Mouse (Mus musculus): ENCODE results near the gene Ccdc107. TPM values are rescaled to one million over a fixed set of nuclear protein-coding genes. Genes with fewer than 3 reads are reported as not detected.

Ccdc107 gene
- polyA plus RNA-seq, 1 experiment, result 10.5 TPM

- H3K27me3 ChIP-seq (ENCODE audit: control insufficient read depth), result no peaks in the 10 kb centered on the region; the same call in 1 of the 2 replicates
- H3K4me3 ChIP-seq (replicated peaks), result no peak overlapping the region
- no peaks in the 10 kb centered on the region for H3K9me3 ChIP-seq (ENCODE audit: control insufficient read depth, low read length)
- no peaks in the 10 kb centered on the region for H3K36me3 ChIP-seq (ENCODE audit: control insufficient read depth)
- TF ChIP-seq GATA1 (IDR thresholded peaks at IDR 0.05; ENCODE audit: low read length), result no peak
- no peaks in the 10 kb centered on the region for H3K4me1 ChIP-seq (ENCODE audit: control insufficient read depth)
Measured at GRCm38 (mm10) chr4:43463102-43463501, 29.6 kb upstream of the Ccdc107 start.

GRCm38 (mm10) chr4:43465935-43466334 is 26.8 kb upstream of the Ccdc107 start:
- no peaks in the 10 kb centered on the region for H3K9me3 ChIP-seq (ENCODE audit: control insufficient read depth, low read length)
- H3K4me3 ChIP-seq (replicated peaks), result no peak overlapping the region
- H3K27me3 ChIP-seq (ENCODE audit: control insufficient read depth), result 0 out of 2 replicates have a peak, but pooled peaks cover 2% of the 10 kb centered on the region
- TF ChIP-seq TAL1 (IDR thresholded peaks at IDR 0.05; ENCODE audit: low read length) (no peak), GATA1 (IDR thresholded peaks at IDR 0.05; ENCODE audit: low read length) (no peak)
- no peaks in the 10 kb centered on the region for H3K4me1 ChIP-seq (ENCODE audit: control insufficient read depth)
- H3K36me3 ChIP-seq (ENCODE audit: control insufficient read depth), result no peaks in the 10 kb centered on the region

GRCm38 (mm10) chr4:43466872-43467271 is 25.8 kb upstream of the Ccdc107 start:
- no peak overlapping the region for H3K4me3 ChIP-seq (replicated peaks)
- no peaks in the 10 kb centered on the region for H3K36me3 ChIP-seq (ENCODE audit: control insufficient read depth)
- TF ChIP-seq GATA1 (IDR thresholded peaks at IDR 0.05; ENCODE audit: low read length), result no peak
- H3K9me3 ChIP-seq (ENCODE audit: control insufficient read depth, low read length), result no peaks in the 10 kb centered on the region
- 0 out of 2 replicates have a peak, but pooled peaks cover 2% of the 10 kb centered on the region for H3K27me3 ChIP-seq (ENCODE audit: control insufficient read depth)
- no peaks in the 10 kb centered on the region for H3K4me1 ChIP-seq (ENCODE audit: control insufficient read depth)

- H3K4me3 ChIP-seq (replicated peaks), result no peak overlapping the region
- H3K9me3 ChIP-seq (ENCODE audit: control insufficient read depth, low read length), result no peaks in the 10 kb centered on the region
- 0 out of 2 replicates have a peak, but pooled peaks cover 2% of the 10 kb centered on the region for H3K27me3 ChIP-seq (ENCODE audit: control insufficient read depth)
- no peaks in the 10 kb centered on the region for H3K4me1 ChIP-seq (ENCODE audit: control insufficient read depth)
- H3K36me3 ChIP-seq (ENCODE audit: control insufficient read depth), result no peaks in the 10 kb centered on the region
- TF ChIP-seq GATA1 (IDR thresholded peaks at IDR 0.05; ENCODE audit: low read length), result no peak
- no peak for TF ChIP-seq TAL1 (IDR thresholded peaks at IDR 0.05; ENCODE audit: low read length)
Measured at GRCm38 (mm10) chr4:43470301-43470700, 22.4 kb upstream of the Ccdc107 start.

GRCm38 (mm10) chr4:43473636-43474035 is 19.1 kb upstream of the Ccdc107 start:
- TF ChIP-seq GATA1 (IDR thresholded peaks at IDR 0.05; ENCODE audit: low read length) (no peak), TAL1 (IDR thresholded peaks at IDR 0.05; ENCODE audit: low read length) (no peak)
- Histone ChIP-seq H3K36me3 (ENCODE audit: control insufficient read depth) (no peaks in the 10 kb centered on the region), H3K27me3 (ENCODE audit: control insufficient read depth) (0 out of 2 replicates have a peak, but pooled peaks cover 2% of the 10 kb centered on the region), H3K9me3 (ENCODE audit: control insufficient read depth, low read length) (no peaks in the 10 kb centered on the region), H3K4me1 (ENCODE audit: control insufficient read depth) (peaks cover 10% of the 10 kb centered on the region), H3K4me3 (replicated peaks) (no peak overlapping the region)

- Histone ChIP-seq H3K27me3 (ENCODE audit: control insufficient read depth) (no peaks in the 10 kb centered on the region), H3K9me3 (ENCODE audit: control insufficient read depth, low read length) (no peaks in the 10 kb centered on the region), H3K4me1 (ENCODE audit: control insufficient read depth) (peaks cover 19% of the 10 kb centered on the region), H3K4me3 (replicated peaks) (no peak overlapping the region), H3K36me3 (ENCODE audit: control insufficient read depth) (no peaks in the 10 kb centered on the region)
- TF ChIP-seq GATA1 (IDR thresholded peaks at IDR 0.05; ENCODE audit: low read length), result no peak
- no peak for TF ChIP-seq TAL1 (IDR thresholded peaks at IDR 0.05; ENCODE audit: low read length)
Measured at GRCm38 (mm10) chr4:43476604-43477003, 16.1 kb upstream of the Ccdc107 start.

GRCm38 (mm10) chr4:43477857-43478533 is 14.7 kb upstream of the Ccdc107 start:
- Histone ChIP-seq H3K9me3 (ENCODE audit: control insufficient read depth, low read length) (no peaks in the 10 kb centered on the region), H3K4me1 (ENCODE audit: control insufficient read depth) (peaks cover 19% of the 10 kb centered on the region), H3K36me3 (ENCODE audit: control insufficient read depth) (no peaks in the 10 kb centered on the region), H3K4me3 (replicated peaks) (peak overlapping the region; percentile 68), H3K27me3 (ENCODE audit: control insufficient read depth) (peaks cover 6% of the 10 kb centered on the region)
- no peak for TF ChIP-seq GATA1 (IDR thresholded peaks at IDR 0.05; ENCODE audit: low read length)
- no peak for TF ChIP-seq TAL1 (IDR thresholded peaks at IDR 0.05; ENCODE audit: low read length)

GRCm38 (mm10) chr4:43478534-43478858 is 14.2 kb upstream of the Ccdc107 start:
- peaks cover 19% of the 10 kb centered on the region for H3K4me1 ChIP-seq (ENCODE audit: control insufficient read depth)
- TF ChIP-seq TAL1 (IDR thresholded peaks at IDR 0.05; ENCODE audit: low read length) (no peak), GATA1 (IDR thresholded peaks at IDR 0.05; ENCODE audit: low read length) (no peak)
- peak overlapping the region; percentile 68 for H3K4me3 ChIP-seq (replicated peaks)

GRCm38 (mm10) chr4:43478906-43479832 is 13.5 kb upstream of the Ccdc107 start:
- H3K9me3 ChIP-seq (ENCODE audit: control insufficient read depth, low read length), result no peaks in the 10 kb centered on the region
- H3K27me3 ChIP-seq (ENCODE audit: control insufficient read depth), result peaks cover 6% of the 10 kb centered on the region
- H3K4me1 ChIP-seq (ENCODE audit: control insufficient read depth), result peaks cover 19% of the 10 kb centered on the region
- TF ChIP-seq TAL1 (IDR thresholded peaks at IDR 0.05; ENCODE audit: low read length), result no peak
- no peak for TF ChIP-seq GATA1 (IDR thresholded peaks at IDR 0.05; ENCODE audit: low read length)
- H3K36me3 ChIP-seq (ENCODE audit: control insufficient read depth), result no peaks in the 10 kb centered on the region
- peak overlapping the region; percentile 23 for H3K4me3 ChIP-seq (replicated peaks)

More at GRCm38 (mm10) chr4:43478534-43478858, 14.2 kb upstream of the Ccdc107 start:
- H3K36me3 ChIP-seq (ENCODE audit: control insufficient read depth), result no peaks in the 10 kb centered on the region
- H3K9me3 ChIP-seq (ENCODE audit: control insufficient read depth, low read length), result no peaks in the 10 kb centered on the region
- peaks cover 6% of the 10 kb centered on the region for H3K27me3 ChIP-seq (ENCODE audit: control insufficient read depth)
